Mouse (Mus musculus): ENCODE measurements around the gene Gm2001.
"Not testable (repeated sequence)": the region's sequence is repeated elsewhere in the genome, so short reads cannot be mapped to it uniquely, and the experiment has no call there.

Gm2001 gene

DNA sequence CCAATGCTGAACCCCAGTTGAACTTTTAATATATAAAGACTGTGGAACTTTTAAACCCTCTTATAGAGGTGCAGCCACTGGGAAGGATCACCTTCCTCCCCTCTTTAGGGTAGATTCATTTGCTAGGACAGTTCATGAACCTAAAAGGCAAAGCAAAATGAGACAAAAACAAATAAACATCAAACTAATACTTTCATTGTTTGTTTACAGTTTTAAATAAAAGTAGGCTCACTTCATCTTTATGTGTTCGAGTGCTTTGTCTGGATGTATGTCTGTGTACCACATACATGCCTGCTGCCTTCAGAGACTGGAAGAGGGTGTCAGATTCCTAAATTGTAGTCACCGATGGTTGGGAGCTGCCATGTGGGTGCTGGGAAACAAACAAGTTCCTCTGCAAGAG lies at the start of gene Gm2001:
TSS of gene Gm2001 (minus strand) at position 101 of the 400 bp plus-strand sequence.
- not testable (repeated sequence) for DNase-seq

DNA sequence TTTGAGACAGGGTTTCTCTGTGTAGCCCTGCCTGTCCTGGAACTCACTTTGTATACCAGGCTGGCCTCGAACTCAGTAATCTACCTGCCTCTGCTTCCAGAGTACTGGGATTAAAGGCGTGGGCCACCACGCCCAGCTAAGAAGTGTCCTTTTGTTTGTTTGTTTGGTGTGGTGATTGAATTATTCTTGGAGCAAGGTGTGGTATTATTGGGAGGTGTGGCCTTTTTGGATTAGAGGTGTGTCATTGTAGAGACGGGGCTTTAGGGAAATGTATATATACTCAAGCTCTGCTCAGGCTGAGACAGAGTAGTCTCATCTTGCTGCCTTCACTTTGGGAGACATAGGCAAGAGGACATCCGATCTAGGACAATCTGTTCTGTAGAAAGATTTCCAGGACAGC lies 31.6 kb upstream of the Gm2001 start, which contains the start of gene Gm2016:
TSS of gene Gm2016 (plus strand) at position 301 of the 400 bp plus-strand sequence.
- not testable (repeated sequence) for DNase-seq

DNA sequence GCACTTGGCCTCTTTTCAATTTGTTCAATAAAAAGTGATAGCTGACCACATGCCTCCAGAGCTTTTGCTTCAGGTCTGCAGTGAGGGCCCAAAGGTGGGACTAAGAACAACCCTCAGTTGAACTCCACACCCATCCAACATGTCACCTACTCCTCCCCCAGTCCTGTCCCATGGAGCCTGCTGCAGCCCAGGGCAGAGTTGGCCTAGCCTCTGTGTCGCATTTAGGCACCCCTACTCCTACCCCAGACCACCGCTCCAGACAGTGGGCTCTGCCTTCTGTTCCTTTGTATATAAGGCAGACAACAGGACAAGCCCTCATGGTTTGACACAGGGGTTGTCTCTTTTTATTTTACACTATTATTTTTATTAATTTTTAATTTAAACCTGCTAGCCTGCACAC lies 21.9 kb upstream of the Gm2001 start:
- not testable (repeated sequence) for DNase-seq

DNA sequence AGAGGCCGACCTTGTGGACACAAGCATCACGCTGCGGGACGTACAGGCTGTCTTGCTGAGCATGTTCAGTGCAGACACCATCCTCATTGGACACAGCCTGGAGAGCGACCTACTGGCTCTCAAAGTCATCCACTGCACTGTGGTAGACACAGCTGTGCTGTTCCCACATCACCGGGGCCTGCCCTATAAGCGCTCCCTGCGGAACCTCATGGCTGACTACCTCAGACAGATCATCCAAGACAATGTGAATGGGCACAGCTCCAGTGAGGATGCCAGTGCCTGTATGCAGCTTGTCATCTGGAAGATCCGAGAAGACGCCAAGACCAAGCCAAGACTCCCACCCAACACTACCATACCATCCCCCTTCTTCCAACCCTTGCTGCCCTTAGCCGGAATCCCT lies 21.5 kb upstream of the Gm2001 start:
- DNase-seq = not testable (repeated sequence)

DNA sequence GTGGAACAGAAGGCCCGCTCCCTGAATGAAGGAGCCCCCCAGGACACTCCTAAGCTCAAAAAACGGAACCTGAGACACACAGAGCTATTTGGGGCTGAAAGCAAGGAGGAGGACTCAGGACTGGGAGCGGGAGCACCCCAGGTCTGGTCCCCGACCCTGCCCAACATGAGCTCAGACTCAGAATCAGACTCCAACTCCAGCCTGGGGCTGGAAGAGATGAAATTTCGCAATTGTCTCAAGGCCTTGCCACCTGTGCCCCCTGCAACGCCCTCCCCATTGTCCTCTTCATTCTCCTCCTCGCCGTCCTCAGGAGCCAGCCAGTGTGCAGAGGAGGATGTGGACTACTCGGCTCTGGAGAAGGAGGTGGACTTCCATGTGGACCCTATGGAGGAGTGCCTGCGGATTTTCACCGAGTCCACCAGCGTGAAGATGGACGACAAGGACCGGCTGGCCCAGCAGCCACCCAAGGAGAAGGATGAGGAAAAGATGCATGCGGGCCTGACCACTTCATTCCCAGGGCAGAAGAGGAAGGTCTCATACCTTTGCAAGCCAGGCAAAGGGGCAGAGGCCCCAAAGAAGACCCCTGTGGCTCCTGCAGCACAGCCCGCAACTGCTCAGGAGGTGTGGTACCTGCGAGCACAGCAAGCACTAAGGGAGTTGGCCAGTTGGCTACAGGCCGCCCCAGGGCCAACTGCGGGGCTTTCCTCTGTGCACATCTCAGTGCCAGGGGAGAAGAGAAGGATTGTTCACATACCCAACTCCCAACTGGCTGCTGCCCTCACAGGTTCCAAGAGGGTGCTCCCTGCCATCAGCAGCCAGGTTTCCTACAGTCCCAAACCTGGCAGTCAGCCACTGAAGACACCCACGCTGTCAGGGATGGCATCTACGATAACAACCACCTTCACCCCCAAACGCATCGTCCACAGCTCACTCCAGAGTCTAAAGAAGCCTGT lies 19.9 kb upstream of the Gm2001 start:
- DNase-seq = not testable (repeated sequence)

DNA sequence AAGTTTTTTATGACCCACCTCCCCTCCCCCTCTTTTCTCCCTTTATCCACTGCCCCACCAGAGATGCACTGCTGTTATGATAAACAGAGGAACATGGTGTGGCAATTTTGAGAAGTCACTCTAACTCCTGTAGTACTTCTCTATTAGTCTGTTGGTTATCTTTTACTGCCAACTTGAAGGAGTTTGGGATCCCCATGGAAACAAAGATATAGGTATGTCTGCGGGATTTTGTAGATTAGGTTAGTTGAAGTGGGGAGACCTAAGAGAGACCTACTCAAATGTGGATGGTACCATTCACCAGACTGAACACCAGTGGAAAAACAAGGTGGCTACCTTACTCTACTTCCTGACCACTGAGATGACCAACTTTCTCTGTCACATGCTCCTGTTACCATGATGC lies 13.9 kb upstream of the Gm2001 start:
- DNase-seq = not testable (repeated sequence)

DNA sequence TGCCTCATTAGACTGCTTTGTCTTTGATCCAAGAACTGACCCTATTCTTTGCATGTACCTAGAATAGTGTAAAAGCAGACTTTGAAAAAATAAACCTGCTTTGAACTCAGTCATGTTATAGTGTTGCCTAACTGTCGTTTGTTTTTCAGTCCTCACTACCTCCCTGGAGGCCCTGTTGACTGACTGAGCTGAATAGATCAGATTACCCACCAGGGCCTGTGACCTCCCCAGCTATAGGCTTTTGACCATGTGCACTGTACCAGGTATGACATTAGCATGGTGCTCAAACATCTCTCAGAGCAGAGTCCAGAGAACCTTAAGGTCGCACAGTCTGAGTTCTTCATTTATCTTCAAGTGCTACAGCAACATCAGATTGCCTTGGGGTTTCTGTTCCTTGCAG lies 8.5 kb upstream of the Gm2001 start:
- not testable (repeated sequence) for DNase-seq

DNA sequence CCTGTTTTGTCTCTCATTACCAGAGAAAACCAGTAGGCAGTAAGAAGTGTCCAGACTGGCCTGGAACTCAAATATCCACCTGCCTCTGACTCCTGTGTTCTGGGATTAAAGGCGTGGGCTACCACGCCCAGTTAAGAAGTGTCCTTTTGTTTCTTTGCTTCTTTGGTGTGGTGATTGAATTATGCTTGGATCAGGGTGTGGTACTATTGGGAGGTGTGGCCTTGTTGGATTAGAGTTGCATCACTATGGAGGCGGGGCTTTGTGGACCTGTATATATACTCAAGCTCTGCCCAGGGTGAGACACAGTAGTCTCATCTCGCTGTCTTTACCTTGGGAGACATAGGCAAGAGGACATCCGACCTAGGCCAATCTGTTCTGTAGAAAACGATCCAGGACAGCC lies 25.9 kb downstream of the Gm2001 start, which contains the start of gene BB287469:
TSS of gene BB287469 (plus strand) at position 301 of the 400 bp plus-strand sequence.
- DNase-seq = not testable (repeated sequence)

DNA sequence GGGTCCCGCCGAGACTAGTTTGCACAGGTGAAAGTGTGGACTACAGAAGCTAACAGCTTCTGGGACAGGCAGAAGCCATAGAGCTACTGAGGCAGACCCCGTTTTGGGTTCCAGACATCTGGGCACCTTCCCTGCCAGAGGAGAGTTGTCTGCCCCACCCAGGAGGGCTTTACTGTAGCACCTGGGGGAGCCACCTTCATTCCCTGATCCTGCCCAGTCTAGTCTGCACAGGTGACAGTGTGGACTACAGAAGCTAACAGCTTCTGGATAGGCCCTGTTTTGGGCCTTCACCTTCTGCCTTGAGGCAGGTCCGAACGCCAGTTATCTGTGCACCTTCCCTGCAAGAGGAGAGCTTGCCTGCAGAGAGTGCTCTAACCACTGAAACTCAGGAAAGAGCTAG lies 44.2 kb downstream of the Gm2001 start:
- not testable (repeated sequence) for DNase-seq

DNA sequence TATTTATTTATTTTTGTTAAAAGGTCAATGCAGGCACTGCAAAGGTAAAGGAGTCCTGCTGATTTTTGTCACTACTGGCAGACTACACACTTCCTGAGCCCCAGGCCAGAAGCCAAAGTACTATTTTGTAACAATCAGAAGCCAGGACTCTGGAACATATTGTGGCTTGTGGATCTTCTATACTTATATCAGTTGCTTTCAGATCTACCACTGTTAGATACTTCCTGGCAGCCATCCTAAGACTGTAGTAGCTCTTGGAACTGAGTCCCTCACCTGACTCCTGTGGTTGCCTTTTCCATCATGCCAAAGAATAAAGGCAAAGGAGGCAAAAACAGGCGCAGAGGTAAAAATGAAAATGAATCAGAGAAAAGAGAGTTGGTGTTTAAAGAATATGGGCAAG lies 46.9 kb downstream of the Gm2001 start, which contains the start of gene Gm21936:
TSS of gene Gm21936 (plus strand) at position 301 of the 400 bp plus-strand sequence.
- DNase-seq = not testable (repeated sequence)
